Mouse (Mus musculus): ENCODE results near the gene Trim25.

Trim25 gene

DNA sequence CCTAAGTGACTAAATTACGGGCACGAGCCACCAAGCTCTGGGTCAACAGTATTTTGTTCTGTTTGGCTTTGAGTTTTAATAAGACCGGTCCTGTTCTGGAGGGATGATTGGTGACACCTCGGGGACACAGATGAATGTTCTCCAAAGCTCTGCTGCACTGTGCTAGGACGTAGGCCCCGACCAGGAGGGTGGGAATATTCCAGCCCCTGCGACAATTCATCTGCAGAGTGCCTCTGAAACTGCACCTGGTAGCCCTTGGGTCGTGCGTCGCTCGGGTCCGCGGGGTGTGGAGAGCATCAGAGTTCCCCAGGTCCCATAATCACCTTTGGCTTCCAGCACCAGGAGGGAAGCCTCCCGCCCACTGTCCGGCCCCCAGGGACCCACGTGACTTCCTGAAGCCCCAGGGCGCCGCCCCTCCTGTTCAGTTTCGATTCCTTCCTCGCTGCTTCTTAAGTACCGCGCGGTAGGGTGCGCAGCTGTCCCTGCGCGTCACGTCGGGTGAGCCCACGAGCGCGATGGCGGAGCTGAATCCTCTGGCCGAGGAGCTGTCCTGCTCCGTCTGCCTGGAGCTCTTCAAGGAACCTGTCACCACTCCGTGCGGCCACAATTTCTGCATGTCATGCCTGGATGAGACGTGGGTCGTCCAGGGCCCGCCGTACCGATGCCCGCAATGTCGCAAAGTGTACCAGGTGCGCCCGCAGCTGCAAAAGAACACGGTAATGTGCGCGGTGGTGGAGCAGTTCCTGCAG lies at the start of gene Trim25:
Gene Trim25, plus strand, starts transcription at position 403 of the 749 bp plus-strand sequence.
- peak; percentile 97 for DNase-seq (ENCODE audit: low spot score)

DNA sequence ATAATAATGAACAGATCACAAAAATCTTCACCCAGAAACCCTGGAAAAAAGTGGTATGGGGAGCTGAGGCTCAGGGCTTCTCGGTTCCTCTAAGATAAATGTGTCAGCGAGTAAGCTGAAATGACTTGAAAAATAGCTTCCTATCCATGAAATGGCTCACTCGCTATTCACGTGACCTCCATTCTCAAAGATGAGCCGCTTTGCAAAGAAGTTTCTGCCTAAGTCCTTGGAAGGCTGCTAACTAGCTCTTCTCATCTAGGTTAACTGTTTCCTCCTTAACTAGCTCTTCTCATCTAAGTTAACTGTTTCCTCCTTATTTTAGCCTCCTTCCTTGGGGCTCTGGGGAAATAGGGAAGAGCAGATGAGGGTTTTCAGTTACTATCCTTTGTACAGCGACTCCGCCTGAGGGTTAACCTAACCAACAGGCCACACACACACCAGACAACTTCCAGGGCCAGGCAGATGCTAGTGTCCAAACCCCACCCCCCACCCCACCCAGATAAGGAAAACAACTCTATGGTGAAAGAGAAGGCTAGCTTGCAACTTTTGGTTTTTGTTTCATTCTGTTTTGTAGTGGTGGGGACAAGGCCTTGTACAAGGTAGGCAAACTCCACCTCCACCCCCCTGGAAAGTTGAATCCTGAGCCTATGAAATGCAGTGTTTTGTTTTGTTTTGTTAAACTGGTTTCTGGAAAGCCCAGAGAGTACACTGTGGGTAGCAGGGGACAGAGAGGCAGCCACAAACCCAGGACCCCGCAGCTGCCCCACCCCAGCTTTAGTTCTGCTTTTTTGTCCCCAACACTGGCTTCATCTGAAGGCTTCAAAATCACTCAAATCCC lies 49.2 kb upstream of the Trim25 start:
- no peak for DNase-seq (ENCODE audit: low spot score)

GRCm38 (mm10) chr11:88950640-88951250 lies 48.4 kb upstream of the Trim25 start:
- DNase-seq (ENCODE audit: low spot score): no peak

GRCm38 (mm10) chr11:88951576-88951975 lies 47.6 kb upstream of the Trim25 start:
- no peak for DNase-seq (ENCODE audit: low spot score)

DNA sequence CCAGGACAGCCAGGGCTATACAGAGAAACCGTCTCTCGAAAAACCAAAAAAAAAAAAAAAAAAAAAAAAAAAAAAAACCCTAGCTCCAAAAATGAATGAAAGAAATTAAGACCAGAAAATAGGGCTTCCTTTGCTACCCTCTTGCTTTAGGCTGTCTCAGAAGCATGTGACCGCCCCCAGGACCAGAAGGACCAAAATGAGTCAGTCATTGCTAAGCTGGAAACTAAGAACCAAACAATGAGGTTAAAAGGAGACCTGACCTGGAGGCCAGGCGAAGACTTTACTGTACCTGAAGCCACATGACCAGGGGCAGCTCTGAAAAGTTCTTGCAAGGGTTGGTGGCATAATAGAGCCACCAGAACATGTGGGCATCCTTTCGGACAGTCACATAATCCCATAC lies 47.1 kb upstream of the Trim25 start:
- no peak for DNase-seq (ENCODE audit: low spot score)

GRCm38 (mm10) chr11:88953582-88953981 lies 45.6 kb upstream of the Trim25 start:
- DNase-seq (ENCODE audit: low spot score): no peak

DNA sequence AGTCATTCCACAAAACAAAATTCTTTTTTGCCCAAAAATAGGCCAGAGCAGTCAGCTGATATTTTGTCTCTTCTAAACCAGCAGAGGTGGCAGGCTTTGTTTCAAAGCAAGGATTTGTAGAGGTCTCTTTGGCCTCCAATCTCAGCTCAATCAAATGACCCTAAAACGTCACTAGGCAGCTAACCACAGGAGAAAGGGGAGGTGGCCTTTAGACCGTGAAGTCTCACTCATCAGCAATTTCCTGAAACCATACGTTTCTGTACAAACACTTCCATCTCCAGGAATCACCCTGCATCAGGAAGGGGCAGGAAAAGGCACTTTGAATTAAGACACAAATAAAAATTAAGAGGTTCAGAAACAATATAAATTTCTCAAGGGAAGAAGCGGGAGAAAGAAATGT lies 44.4 kb upstream of the Trim25 start:
- no peak for DNase-seq (ENCODE audit: low spot score)

- DNase-seq (ENCODE audit: low spot score): peak; percentile 99
Measured at GRCm38 (mm10) chr11:88955217-88955969, 43.8 kb upstream of the Trim25 start, which contains the start of gene Scpep1. Gene Scpep1, minus strand, starts transcription at chr11:88955465.

DNA sequence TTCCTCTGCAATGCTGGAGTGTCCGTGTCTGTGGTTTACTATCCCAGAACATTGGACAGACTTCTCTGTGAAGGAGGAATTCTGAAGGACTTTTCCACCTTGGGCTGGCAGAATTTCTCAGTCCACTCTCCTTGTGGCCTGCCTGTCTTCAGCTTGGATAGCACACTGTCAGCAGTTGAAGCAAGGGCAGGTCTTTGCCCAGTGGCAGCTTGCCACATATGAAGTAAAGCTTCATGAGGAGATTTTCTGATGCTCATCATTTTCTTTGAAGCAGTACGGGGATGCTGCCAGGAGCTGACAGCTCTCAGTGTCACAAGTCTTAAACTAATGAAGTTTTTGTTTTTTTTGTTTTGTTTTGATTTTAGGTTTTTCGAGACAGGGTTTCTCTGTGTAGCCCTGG lies 40.3 kb upstream of the Trim25 start:
- no peak for DNase-seq (ENCODE audit: low spot score)

- no peak for DNase-seq (ENCODE audit: low spot score)
Measured at GRCm38 (mm10) chr11:88966881-88967361, 32.3 kb upstream of the Trim25 start, which contains the start of gene Elobl. Gene Elobl, minus strand, starts transcription at chr11:88966931.

- DNase-seq (ENCODE audit: low spot score): peak; percentile 62
Measured at GRCm38 (mm10) chr11:88970202-88970732, 28.9 kb upstream of the Trim25 start, which contains the start of gene Coil. Gene Coil, plus strand, starts transcription at chr11:88970252.

- DNase-seq (ENCODE audit: low spot score): peak; percentile 94
Measured at GRCm38 (mm10) chr11:88973776-88974701, 25.1 kb upstream of the Trim25 start.

DNA sequence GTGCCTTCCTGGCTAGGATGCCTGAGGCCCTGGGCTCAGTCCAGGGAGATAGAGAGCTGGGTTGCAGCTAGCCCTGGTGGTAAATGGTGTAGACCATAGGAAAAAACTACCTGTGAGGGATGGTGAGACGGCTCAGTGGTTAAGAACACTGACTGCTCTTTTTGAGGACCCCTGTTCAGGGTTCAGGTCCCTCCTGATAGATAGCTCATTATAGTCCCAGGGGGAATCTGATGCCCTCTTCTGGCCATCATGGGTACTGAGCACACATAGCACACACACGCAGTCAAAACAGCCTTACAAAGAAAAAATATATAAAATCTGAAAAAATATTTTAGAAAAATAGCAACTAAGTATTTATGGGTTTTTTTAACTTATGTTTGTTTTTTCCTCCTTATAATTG lies 22.9 kb upstream of the Trim25 start:
- DNase-seq (ENCODE audit: low spot score): no peak

GRCm38 (mm10) chr11:88977188-88977587 lies 22.0 kb upstream of the Trim25 start:
- DNase-seq (ENCODE audit: low spot score): no peak

DNA sequence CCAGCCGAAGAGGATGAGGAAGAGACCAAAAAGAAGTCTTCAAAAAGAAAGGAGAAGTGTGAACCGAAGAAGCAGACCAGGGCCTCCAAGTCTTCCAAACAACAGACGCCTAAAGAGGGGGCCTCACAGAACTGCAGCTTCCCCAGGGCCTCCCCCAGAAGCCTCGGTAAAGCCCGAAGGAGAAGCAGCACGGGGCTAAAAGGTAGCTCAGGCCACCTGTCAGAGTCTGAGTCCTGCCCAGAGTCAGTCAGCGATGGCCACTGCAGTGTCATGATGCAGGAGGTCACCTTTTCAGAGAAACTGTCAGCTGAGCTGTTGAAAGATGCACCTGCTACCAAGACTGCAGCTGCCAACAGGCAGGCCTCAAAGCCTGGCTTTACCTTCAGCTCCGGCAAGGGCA lies 17.8 kb upstream of the Trim25 start:
- no peak for DNase-seq (ENCODE audit: low spot score)

DNA sequence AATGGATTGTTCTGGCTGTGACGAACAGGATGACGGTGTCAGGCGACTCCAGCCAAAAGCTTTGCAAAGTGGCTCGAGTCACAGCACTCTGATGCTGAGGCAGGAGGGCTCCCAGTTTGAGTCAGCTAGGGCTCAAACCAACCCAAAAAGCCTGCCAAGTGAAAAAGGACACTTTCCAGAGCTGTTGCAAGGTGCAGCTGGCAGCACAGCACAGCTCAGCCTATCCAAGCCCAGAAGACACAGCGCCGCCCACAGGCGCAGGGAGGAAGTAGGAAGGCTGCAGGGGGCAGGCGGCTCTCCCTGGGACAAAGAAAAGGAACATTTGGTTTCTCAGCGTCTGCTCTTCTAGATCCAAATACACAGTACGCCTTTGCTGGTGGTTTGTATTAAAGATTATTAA lies 12.6 kb upstream of the Trim25 start:
- no peak for DNase-seq (ENCODE audit: low spot score)

DNA sequence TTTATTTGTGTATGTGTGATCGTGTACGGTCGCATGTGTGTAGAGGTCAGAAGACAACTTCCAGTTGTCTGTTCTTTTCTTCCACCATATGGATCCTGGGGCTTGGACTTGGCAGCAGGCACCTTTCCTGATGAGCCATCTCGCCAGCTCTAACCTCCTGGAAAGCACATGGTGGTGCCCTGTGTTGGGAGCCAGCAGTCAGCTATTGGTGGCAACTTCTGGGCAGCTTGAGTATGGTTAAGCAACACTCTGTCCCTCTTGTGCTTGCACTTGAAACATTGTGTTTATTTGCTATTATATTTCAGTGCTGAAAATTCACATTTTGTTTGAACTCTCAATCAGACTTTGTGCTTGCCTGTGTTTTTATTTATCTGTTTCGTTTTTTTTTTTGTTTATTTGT lies 10.2 kb upstream of the Trim25 start:
- DNase-seq (ENCODE audit: low spot score): no peak

DNA sequence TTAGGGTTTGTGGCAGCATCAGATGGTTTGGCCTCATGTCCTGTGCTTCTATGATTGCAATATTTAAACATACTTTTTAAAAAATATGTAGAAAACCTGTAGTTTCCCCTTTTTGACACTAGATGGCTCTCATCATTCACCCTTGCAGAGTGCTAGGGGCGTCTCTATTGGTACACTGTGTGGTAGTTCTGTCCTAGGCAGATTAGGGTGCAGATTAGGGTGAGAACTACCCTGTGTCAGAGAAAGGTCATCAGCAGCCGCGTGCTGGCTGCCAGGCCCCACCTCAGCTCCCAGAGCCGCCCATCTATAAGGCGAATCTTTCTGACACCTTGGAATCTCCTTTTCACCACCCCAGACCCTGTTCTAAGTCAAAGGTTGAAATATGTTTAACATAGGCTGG lies 9.6 kb upstream of the Trim25 start:
- no peak for DNase-seq (ENCODE audit: low spot score)

GRCm38 (mm10) chr11:88993186-88993585 lies 6.0 kb upstream of the Trim25 start:
- DNase-seq (ENCODE audit: low spot score): no peak

DNA sequence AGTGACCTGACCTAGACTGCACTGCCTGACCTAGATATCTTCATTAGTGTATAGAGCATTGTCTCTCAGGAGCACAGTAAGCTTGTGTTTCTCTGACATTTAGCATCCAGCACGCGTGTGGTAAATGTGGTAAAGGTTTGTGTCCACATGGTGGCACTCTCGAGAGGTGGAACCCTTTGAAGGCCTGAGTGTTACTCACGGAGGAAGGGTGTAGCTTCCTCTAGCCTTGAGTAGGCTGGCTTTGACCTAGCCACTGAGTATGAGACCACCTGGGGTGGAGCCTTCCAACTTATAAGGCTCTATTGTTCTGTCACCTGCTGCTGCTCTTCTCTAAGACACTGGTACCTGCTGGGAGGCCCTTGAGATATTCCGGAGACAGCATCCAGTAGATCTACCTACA lies 5.6 kb upstream of the Trim25 start:
- peak; percentile 74 for DNase-seq (ENCODE audit: low spot score)
